Mouse (Mus musculus) gonadal fat pad, adult 2 months (tissue): ENCODE results near the gene Mpv17l2. TPM values are rescaled to one million over a fixed set of nuclear protein-coding genes. Genes with fewer than 3 reads are reported as not detected.

ENCODE experiments used
- DNase-seq: peaks from one replicate; pipeline ENCODE4 v3.0.0-alpha.2; 2012; ENCODE audit warnings: low read depth
- polyA plus RNA-seq: library from polyadenylated mRNA; depleted of rRNA; stranded (reverse); fragments of >200 nt; gene quantifications from 2 replicates; pipeline ENCODE4 v1.2.3, GENCODE M21; 2012

Mpv17l2 gene
- polyA plus RNA-seq, 1 experiment: 143 TPM

DNA sequence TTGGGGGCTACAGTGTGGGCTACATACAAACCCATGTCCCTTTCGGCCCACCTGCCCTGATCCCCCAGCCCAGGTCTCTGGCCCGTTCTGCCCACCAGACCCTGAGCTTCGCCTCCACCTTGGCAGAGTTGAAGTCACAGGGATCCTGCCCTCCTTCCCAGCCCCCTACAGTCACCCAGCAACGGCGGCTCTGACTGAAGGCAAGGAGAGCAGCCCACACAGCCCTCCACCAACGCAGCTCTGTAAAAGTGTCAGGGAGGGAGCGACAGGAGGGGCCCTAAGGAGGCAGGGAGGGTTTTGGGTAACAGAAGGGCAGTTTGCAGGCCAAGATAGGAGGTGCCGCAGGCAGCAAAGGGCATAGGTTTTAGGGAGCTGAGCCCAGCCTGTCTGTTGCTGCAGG lies 30.1 kb upstream of the Mpv17l2 start:
- DNase-seq: no peak

DNA sequence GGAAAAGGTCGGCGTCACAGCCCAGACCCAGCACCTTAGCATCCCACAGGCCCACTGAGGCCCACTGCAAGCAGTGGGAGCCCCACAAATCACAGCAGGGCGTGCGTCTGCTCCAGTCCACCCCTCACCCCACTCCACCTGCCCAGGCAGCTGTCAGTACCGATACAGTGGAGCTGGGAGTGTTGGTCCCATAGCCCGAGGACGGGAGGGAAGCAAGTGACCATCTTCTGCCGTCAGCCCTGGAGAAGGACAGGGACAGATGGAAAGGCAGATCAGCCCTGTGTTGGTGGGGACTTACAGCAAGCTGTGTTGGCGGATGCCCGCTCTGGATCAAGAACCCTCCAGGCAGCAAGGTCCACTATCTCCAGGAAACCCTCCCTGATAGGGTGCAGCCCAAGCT lies 28.3 kb upstream of the Mpv17l2 start:
- DNase-seq: no peak

DNA sequence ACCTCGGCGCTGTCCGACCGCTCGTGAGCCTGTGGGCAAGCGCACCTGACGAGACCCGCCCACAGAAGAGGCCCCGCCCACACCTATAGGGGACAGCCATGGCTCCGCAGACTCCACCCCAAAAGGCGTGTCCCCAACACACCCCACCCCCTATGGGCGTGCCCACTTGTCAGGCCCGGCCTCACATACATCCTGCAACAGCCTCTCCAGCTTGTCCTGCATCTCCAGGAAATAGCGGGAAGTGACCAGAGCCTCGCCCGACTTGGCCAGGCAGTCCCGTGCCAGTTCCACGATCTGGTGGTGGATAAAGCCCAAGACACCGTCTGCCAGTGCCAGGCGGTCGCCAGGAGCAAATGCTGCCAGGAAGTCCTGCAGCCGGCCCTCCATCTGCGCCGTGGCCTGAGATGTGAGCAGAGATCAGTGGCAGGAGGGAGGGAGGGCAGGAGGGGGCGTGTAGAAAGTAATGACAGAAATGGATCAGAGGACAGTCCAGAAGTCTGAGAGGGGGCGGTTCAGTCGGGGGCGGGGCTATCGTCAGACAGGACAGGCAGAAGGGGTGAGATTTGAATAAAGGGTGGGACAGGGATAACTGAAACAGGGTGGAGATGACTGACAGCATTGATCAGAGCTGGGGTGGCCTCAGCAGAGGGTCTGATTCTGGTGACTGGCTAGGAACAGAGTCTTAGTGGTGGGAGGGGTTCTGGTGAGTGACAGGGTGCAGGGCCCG lies 27.4 kb upstream of the Mpv17l2 start:
- no peak for DNase-seq

DNA sequence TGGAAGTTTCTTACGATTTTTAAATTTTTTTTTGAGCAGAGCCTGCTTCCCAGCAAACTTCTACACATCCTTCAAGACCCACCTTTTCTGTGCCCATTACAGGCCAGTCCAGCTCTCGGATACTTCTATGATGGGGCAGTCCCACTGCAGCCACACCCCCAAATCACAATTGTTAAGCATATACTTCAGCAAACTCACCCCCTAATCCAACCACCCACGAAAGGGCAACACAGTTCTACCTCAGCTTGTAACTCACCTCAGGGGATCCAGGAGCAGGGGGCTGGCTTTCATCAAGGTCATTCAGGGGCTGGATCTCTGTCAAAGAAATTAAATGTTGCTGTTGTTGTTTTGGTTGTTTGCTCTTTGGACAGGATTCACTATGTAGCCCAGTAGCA lies 26.3 kb upstream of the Mpv17l2 start:
- no peak for DNase-seq

DNA sequence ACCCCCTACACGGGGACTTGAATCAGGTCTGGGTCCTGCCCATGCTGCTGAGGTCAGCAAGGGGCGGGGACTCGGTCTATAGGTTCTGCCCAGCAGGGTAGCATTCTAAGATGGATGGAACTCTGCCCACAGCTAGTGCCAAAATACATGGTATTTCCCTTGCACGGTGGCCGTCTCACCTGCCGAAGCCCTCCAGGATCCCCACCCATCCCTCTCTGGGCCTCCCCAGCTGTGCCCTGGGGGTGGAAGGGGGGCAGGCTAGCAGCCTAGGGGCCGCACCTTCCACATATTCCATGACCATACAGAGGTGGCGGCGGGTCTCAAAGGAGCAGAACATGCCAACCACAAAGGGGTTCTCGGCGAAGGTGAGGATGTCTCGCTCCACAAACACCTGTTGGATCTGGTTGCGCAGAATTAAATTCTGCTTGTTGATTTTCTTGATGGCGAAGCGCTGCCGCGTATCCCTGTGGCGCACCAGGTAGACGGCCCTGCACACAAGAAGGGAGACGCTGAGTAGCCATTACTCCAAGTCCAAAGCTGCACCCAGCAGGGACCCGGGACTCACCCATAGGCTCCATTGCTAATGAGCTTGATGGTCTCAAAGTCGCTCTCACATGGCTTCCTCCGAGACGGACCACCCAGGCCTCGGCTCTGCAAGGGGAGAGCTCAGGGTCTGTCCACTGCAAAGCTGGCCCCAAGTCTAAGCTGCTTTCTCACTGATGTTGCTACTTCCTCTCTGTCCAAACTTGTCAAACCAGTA lies 25.7 kb upstream of the Mpv17l2 start:
- DNase-seq: no peak

DNA sequence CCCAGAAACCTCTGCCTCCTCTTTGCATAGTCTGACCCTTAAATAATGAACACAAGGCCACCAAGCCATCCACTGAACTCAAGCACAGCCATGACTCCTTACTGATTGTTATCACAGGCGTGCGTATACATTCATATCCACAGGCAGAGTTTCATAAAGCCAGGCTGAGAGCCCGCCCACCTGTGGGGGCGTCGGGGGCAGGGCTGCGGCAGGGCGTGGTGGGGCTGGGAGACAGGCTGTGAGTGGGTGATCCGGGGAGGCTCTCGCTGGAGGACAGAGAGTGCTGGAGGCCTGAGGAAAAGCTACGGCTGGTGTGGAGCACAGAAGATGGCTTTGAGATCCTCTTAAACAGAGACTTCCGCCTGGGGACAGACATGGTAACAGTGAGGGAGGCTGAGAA lies 19.3 kb upstream of the Mpv17l2 start:
- no peak for DNase-seq

DNA sequence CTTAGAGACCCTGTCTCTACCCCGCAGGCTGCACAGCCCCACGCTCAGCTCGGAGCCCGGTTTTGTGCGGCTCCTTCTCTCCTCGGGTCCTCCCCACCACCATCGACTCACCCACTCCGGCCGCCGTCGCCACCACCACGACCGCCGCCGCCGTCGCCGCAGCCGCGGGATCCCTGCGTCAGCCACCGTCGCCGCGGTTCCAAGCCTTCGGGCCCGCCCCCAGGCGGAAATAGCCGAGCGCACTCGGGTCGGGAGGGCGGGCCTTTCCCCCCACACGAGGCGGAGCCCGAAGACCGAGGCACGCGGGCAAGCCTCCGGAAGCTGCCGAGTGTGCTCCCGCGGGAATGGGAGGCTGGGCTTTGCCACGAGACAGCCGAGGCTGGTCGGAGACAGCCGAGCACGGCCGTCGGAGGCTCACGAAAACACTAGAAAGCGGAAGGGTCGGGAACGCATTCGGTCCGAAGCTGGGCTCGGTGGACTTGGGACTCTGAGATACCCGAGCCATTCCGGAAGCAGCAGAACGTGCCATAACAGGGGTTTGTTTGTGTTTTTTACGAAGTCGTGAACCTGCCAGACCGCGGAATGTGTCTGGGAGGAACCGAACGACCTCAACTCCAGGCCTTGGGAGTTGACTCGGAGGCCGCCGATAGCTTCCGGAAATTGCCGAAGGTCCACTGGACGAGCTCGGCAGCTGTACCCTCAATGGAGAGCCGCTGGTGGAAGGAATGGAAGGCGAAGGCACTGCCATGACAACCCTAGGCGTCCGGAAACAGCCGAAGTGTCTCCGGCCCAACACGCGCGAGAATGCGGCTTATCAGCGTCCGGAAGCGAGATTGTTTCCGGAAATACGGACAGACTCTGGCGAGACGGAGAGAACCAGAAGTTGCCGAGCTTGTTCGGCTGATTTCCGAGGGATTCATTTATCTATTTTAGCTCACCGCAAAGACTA lies 16.0 kb upstream of the Mpv17l2 start, which contains the start of gene Pik3r2:
Gene Pik3r2, minus strand, starts transcription at position 218 of the 949 bp plus-strand sequence.
- DNase-seq: no peak

DNA sequence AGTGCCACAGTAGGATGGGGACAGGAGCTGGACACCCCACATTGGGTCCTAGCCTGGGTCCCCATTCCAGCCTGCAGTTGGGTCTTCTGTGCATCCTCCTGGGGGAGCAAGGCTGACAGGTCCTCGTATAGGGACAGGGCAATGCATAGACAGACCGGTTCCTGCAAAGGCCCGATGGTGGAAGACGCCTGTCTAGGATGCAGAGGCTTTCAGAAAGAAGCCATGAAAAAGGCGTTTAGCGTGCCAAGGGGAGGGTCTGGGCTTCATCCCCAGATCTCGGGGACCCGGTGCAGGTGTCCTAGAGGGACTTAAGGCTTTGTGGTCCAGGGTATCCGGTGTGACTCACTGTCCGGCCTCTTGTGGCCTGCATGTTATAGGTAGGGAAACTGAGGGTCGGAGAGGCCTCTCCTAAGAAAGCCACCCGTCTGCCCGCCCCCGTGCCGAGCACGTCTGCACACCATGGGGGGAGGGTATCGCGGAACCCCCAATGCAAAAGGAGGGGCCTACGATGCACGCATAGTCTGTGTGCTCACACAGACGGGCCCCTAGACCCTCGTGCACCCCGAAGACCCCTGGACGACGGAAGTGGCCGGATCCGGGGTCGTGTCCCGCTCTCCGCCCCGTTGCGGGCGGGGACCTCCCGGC lies 15.2 kb upstream of the Mpv17l2 start:
- DNase-seq: no peak

DNA sequence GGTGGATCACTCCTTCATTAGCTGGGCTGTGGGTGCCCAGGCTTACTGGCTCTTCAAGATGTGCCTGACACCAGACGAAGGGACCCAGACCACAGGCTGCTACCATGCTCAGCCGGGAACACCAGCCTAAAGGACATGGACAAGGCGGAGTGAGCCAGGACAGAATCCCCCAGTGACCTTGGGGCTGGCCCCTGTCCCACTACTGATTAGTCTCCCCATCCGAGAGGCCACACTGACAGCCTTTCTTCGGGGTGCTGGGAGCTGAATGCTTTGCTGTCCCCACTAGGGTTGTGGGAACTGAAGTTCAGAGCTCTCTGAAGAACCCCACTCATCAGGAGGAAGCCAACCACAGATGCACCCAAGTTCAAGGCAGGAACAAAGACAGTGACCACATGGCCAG lies 14.5 kb upstream of the Mpv17l2 start:
- DNase-seq: no peak

DNA sequence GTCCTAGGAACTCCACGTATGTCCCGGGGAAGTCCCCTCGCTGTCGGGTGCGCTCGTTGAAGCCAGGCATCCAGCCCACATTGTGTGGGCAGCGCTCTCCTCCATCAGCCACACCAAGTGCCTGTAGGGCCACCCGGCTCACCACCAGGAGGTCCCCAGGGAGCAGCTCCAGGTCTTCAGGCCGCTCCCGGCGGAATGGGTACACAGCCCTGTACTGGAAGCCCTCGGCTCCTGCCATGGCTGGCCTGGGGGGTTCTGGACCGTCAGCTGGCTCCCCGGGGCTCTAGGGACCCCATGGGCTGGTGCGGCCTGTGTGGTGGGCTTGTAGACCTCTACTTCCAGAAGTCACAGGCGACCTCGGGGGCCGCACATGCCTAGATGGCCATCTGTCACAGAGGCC lies 14.0 kb upstream of the Mpv17l2 start:
- DNase-seq: no peak

DNA sequence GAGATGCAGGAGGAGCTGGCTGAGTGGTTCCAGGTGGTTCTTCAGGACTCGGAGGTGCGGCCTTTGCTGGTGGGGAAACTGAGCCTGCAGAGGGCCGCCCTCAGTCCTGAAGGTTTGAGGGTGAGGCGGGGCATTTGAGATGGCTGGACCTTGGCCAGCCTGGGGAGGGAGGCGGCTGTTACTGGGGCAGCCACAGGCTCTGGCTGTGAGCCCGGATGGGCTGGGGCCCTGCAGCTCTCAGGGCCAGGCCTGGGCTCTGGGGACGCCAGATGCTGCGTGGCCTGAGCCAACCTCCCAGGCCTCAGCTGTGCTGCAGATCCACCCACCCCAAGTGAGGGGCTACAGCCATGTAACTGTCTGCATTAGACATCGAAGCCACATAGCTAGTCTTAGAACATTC lies 13.1 kb upstream of the Mpv17l2 start:
- no peak for DNase-seq

DNA sequence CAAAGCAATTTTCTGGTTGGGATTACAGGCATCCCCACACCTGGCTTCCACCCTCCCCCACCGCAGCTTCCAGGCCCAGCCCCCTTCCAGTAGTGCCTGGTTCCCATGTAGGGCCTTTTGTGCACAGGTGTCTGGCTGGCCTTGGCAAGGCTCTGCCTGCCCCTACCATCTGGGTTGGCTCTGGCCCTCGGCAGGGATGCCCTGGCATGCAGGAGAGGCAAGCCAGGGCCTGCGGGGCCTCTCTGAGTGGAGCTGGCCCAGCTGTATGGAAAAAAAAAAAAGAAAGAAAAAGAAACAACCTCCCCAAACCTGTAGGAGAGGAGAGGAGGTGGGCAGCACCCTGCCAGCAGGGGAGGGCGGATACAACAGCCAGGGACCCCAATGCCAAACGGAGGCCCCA lies 12.7 kb upstream of the Mpv17l2 start:
- DNase-seq: no peak

DNA sequence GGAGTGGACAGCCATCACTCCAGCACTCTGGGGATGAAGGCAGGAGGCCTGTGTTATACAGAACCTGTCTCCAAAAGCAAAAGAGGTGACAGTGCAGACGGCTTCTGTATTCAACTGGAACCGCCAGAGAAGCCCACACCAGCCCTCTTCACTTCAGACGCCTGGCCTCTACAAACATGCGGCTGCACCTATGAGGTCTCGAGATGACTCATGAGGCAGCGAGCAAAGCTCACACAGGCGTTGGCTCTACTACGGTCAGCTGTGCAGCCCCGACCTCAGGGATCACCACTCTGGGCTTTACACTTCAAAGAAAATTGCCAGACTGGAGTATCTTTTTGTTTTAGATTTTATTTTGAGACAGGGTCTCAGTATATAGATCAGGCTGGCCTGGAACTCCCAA lies 12.1 kb upstream of the Mpv17l2 start:
- DNase-seq: no peak

DNA sequence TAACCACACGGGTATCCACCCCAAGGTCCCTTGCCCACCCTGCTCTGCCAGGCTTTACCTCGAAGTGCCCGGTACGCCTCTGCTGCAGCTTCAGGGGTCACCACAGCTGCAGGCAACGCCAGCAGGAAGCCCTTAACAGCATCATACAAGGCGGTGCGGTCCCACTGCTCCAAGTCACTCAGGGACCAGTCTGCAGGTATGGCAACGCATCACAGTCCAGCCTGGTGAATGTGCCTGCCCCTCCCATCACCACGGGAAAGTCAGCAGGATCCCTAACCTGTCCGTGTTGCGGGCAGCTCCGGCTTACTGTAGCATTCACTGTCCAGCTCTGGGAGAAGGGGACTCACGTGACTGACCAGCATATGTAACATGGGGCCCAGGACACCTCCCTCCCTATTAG lies 11.3 kb upstream of the Mpv17l2 start:
- no peak for DNase-seq

DNA sequence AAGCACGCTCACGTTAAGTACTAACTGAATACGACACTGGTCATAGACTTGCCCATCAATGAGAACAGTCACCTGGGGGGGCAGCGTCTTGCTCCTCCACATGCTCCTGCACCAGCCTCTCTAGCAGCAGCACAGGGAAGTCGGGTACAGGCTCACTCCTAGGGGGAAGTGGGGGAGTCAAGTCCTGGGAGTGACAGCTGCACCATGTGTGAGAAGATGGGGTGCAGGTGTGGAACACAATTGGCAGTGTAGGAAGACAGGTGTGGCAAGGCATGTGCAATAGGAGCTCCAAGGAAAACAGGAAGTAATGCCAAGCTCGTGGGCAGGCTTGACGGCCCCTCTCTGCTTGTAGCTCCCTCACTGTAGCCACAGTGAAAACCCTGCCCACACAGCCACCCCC lies 10.5 kb upstream of the Mpv17l2 start:
- no peak for DNase-seq

DNA sequence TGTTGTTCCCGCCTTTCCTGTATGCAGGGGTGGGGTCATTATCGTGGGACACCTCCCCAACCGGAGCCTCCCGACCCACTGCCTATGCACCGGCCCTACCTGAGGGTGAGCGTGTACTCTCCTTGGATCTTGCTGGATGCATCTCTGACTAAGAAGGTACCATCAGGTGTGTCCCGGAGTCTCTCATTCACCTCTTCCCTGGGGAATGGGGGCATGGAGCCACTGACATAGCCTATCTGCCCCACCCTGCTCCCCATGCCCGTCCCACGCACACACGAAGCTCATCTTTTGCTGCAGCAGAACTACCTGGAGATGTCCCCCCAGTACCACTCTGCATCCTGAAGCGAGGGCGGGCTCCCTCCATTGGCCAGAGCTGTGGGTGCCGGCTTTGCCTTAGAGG lies 10.0 kb upstream of the Mpv17l2 start:
- DNase-seq: no peak

DNA sequence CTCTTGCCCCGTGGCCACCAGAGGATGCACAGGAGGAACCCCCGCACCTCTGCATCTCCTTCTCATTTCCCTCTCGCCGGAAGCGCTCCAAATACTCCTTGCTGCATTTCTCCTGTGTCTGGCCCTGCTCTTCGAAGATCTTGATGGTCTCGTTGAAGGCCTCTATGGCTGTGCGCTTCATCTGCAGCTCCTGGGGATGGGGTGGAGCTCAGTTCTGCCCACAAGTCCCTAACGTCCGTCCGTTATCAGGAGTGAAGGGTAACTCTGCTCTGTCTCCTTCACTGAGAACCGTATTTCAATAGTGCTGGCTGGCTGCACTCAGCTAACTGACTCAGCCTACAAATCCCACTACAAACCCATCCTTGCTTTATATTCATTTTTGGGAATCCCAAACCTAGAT lies 9.1 kb upstream of the Mpv17l2 start:
- DNase-seq: no peak

DNA sequence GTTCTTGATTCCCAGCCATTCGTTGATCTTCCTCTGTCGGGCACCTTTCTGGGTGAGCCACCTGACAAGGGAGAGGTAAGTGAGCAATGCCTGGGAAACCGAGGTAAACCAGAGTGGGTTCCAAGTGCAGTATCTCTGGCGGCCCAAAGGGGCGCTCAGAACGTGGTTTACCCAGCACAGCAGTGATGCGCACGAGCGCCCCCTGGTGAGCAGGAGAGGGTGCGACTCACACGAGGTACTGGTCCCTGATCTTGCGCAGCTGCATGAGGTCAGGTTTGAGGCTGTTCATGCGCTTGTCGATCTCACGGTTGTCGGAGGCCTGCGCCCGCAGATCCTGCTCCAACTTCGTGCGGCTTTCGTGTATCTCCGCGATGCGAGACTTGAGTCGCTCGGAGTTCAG lies 8.6 kb upstream of the Mpv17l2 start:
- no peak for DNase-seq

DNA sequence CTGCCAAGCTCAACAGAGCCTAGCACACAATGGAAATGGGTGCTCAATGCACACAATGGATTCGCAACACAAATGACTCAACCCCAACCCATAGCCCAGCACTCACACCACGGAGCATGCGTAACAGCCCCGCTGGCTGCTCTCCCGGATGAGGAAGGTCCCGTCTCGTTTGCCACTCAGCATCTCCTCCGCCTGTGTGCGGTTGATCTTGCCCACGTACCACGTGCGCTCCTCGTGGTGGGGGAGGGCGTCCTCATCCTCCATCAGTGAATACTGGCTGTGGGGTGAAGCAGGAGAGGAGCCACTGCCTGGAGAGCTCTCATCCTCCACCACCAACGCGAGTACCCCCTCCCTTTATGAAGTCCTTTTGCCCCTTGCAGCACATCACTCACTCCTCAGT lies 8.2 kb upstream of the Mpv17l2 start:
- no peak for DNase-seq

DNA sequence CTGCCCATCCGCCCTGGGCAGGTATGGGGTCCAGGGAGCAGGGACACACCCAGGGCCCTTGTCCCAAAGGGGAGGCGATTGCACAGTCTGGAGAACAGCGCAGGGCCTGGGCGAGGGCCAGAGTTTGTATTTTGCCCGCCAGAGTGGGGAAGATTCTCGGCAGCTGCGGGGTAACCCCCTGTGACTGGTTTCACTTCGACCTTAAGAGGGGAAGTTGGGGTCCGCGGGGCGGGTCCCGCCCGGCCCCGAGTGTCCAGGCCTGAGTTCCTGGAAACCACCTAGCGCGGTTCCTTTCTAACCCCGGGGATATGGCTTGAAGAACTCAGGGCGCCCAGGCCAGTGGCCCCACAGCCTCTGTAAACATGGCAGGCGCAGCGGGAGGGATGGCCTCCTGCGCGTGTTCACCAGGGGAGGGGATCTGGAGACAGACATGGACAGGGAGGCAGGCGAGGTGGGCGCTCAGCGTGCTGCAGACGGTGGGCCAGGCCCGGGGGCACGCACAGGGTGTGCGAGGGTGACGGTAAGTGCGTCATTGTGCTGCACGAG lies 7.6 kb upstream of the Mpv17l2 start:
- no peak for DNase-seq

DNA sequence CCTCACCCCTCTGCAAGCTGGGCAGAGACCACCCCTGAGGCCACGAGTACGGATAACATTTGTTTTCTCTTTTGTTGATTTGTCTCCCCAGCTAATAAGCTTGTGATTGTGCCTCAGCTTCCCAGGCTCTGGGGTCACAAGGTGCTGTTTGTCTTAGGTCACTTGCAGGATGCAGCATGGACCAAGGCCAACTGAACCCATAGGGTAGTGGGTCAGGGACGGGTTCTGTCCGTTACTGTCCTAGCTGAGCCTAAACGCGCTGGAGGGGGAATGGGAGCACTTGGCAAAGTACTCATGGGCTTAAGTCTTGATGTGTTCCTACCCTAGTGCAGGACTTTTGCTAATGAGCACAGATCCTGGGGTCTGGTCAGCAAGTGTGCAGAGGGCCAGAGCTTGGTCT lies 6.8 kb upstream of the Mpv17l2 start:
- no peak for DNase-seq
